Mouse (Mus musculus) cerebellum, postnatal 25 days (tissue): ENCODE results near the gene Trim75.
A peak's percentile ranks its signal among the peaks of the same experiment; 100 is the strongest.

Experiments used
- DNase-seq, 2 experiments: peaks; one replicate each; pipeline ENCODE4 v3.0.0; 2021; ENCODE audit warnings: mixed read lengths in 2 of 2

Gene Trim75

GRCm38 (mm10) chr8:64942946-64943345 lies 44.7 kb downstream of the Trim75 start:
- no peak for DNase-seq

GRCm38 (mm10) chr8:64941495-64941894 lies 46.1 kb downstream of the Trim75 start:
- peak; percentile 90 to 93 for DNase-seq

DNA sequence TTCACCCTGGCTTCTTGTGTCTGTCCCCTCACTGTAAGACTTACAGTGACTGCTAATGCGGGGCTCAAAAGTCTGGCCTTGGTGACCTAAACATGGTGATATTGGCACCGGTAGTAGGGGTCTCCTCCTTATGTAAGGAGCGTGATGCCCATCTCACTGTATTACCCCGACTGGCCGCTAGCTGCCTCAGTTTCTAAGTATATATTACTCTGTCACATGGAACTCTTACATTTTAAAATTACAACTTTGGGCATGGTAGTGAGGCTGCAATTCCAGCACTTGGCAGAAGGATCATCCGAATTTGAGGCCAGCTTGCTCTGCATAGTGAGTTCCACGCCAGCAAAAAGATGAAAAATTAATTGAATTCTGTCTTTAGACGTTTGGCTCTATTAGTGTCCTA lies 46.6 kb downstream of the Trim75 start:
- DNase-seq: no peak

GRCm38 (mm10) chr8:64934997-64935396 lies 52.6 kb downstream of the Trim75 start:
- no peak for DNase-seq
